Mouse (Mus musculus): ENCODE measurements around the gene Ak8.
A peak's percentile ranks its signal among the peaks of the same experiment; 100 is the strongest.

The Ak8 gene

DNA sequence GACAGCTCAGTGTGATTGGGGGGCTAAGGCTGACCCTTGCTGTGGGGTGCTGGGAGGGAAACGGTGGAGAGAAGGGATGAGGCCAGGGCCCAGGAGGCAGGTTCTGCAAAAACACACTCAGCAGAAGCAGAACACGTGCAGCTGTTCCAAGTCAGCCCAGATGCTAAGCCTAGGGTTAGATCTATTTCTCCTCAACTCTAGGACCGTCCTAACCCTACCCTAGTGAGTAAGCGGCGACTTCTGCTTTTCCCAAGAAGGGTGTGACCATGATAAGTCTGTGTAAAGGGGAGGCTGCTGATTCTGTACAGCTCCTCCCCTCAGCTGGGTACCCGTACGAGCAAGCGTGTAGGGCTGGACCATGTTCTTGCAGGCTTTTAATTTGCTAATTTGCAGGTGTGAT lies 96.3 kb downstream of the Ak8 start:
- no peak for DNase-seq (ENCODE audit: low spot score)

DNA sequence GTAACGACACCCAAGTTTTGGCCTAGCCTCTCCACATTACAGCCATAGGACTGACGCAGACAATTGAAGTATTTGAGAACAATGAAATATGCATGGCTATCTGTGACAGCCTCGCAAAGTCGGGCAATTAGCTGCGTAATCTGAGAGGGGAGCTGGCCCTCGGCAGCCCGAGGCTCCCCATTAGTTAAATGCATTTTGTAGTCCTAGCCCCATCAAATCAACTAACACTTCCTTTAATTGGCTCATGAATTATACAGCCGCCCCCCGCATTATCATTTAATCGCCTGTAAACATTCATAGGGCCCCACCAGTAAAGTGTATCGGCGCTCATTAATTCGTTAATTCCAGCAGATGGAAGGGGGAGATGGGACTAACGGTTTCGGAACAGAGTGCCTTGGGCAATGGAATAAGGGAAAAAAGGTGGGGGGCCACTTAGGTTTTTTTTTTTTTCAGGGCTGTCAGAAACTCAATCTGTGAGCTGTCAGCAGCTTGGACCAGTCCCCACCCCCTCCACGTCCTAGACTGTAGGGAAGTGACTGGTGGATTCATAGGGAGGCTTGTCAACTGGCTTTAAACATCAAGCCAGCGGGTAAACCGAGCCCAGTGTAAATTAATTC lies 97.6 kb downstream of the Ak8 start:
- DNase-seq (ENCODE audit: low spot score) = no peak

DNA sequence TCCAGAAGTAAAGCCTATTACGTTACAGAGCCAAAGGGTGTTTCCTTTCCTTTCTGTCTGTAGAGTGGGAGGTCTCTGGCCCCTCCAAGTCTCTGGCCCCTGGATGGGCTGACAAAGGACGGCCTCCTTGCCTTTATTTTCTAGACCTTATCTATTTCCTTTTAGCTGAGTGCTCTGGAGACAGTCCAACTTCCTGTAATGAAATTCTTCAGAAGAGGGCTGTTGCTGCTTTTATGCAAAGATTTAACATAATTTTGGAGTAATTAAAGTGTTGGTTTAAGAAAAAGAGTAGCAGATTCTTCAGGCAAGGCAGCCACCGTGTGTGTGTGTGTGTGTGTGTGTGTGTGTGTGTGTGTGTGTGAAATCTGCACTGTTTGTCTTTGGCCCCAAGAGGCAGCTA lies 98.4 kb downstream of the Ak8 start:
- DNase-seq (ENCODE audit: low spot score) = no peak

DNA sequence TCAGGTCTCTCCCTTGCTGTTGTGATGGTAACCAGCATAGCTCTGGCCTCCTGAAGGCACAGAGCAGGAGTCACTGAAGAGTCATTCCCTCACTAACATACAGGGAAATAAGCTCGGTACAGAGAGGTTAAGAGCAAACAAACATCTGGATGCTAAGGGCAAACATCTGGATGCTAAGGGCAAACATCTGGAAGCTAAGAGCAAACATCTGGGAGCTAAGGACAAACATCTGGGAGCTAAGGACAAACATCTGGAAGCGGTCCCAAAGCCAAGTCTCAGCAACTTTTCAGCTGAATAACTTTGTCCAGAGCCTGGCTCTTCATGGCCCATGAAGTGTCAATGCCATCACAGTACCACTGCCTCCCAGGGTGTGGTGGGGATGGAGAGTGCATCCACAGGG lies 99.6 kb downstream of the Ak8 start:
- no peak for DNase-seq (ENCODE audit: low spot score)

DNA sequence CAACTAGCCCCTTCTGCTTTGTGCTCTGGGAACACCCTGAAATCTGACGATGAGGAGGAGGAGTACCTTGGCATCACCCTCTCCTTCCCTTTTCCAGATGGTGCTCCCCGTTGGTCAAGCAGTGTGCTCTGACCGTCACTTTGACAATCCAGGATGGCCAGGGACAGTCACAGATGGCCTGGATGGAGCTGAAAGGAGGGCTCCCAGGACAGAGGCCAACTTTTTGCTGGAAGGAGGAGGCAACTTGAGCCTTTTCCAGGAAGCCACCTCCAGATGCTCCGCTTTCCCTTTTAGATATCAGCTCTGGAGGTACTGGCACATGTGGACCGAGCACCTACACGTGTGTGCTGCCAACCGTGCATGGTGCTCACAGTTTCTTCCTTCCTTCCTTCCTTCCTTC lies 103.4 kb downstream of the Ak8 start:
- no peak for DNase-seq (ENCODE audit: low spot score)

DNA sequence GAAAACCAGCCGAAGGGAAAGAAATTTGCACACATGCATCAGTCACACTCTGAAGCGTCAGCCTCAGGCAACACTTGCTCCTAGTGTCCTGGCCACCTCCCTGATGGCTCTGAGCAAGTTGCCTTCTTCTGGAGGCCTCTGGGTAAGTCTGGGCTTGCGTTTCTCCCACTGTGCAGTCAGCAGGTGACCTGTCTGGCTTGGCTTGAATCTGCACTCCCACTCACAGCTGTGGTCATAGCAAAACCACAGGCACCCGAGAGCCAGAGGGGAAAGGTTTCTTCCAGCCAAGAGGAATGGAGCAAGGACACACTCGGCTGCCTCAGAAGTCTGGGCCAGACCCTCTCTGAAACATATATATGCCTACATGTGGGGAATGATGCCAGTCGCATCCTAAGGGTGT lies 108.9 kb downstream of the Ak8 start:
- DNase-seq (ENCODE audit: low spot score) = no peak

DNA sequence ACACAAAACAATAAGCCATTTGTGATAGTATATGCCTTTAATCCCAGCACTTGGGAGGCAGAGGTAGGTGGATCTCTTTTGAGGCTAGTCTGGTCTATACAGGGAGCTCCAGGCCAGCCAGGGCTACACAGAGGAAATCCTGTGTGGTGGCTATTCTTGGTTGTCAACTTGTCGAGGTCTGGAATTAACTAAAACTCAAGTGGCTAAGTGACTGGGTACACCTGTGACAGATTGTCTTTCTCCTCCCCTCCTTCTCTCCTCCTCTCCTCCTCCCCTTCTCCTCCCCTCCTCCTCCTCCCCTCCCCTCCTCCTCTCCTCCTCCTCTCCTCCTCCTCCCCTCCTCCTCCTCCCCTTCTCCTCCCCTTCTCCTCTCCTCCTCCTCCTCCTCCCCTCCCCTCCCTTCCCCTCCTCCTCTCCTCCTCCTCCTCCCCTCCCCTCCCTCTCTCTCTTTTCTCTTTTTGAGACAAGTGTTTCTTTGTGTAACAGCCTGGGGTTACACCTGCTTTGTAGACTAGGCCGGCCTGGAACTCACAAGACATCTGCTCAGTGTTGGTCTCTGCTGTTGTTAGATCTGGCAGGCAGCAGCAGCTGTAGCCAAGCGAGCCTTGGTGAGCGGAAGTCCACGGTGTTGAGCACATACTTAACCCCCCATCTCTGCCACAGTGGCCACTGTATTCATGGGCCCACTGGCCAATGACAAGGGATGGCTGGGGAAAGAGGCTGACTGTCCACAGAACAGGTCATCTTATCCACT lies 110.5 kb downstream of the Ak8 start:
- no peak for DNase-seq (ENCODE audit: low spot score)

DNA sequence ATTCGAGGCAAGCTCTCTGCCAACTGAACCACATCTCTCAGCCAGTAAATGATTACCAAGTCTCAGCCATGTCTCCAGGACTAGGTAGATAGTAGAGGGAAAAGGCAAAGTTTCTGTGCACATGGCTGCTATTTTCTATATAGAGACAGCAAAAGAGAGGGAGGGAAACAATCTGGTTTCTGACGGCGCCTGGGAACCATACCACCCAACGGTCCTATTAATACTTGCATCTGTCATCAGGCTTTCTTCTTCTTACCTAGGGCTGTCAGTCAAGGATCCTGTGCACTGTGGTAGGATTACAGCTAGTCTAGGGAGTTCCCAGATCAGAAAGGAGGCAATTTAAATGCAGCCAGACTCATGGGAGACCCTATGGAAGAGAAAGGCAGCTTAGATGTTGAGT lies 118.9 kb downstream of the Ak8 start:
- DNase-seq (ENCODE audit: low spot score) = no peak

DNA sequence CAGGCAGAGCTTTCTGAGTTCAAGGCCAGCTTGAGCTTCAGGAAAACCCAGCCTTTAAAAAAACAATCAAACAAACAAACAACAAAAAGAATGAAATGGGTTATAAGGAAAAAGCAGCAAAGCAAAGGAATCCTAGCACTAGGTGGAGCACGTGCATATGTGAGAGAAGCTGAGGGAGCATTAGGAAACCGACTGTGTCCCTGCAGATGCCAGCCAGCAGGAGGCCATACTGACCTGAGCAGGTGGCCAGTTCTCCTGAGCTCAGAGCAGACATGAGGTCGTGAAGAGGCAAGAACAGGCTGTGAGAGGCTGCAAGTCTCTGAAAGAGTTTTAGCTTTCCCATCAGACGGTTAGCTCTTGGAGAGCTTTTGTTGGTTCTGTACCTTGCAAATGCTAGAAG lies 129.3 kb downstream of the Ak8 start:
- peak; percentile 22 for DNase-seq (ENCODE audit: low spot score)

DNA sequence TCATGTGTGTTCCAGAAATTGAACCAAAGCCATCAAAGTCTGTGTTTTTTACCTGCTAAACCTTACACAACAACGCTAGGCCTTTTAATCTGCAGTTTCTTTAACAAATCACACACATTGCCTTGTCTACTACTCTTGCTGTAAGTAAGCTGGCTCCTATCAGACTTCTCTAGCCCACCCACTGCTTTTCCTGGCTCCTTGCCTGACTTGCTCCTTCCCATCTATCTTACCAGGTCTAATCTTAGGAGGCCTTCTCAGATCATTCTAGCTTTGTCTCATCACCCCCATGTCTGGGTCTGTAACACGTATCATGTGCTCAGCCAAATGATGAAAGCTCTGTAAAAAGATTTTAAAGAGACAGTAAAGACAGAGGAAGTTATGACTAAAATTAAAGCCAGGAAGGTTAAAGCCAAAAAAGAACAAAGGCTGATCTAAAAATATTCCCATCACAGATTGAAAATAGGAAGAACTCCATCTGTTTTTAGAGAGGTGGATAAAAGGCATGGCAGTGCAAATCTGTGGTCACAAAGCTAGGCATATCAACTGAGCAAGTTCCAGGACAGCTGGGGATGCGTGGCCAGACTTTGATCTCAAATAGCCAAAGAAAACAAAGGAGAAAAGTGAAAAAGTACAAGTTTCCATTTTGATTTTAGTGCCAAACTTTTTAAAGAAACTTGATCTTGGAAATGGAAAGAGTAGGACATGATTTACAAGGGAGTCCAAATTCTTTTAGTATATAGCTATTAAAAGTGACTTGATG lies 136.4 kb downstream of the Ak8 start:
- DNase-seq (ENCODE audit: low spot score) = no peak

DNA sequence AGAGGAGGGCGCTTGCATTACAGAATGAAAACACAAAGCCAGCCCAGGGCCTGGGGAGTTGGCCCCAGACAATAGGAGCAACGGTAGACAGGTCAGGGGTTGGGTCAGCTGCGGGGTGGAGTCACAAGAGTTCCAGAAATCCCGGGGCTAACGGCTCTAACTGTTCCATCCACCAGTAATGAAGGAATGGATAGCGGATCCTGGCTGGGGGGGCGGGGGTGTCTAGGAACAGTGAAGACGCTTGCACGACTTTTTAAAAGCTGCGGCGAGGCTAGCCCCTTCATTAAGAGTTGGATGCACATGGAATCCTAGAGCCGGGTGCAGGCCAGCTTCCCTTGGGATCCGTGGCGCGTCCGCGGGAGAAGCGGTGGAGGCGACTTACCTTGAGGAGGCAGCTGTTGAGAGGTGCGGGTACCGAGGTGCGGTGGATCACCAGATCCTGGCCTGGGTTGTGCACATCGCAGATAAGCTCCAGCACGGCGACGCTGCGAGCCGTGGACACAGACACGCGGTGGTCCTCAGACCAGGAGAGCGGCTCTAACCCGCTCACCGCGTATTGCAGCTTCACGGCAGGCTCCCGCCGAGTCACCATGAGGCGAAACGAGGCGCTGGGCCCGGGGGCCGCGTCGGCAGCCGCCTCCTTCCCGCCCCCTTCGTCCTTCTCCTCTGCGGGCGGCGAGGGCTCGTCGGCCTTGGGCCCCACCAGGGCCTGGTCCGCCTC lies 139.7 kb downstream of the Ak8 start:
- DNase-seq (ENCODE audit: low spot score) = no peak

DNA sequence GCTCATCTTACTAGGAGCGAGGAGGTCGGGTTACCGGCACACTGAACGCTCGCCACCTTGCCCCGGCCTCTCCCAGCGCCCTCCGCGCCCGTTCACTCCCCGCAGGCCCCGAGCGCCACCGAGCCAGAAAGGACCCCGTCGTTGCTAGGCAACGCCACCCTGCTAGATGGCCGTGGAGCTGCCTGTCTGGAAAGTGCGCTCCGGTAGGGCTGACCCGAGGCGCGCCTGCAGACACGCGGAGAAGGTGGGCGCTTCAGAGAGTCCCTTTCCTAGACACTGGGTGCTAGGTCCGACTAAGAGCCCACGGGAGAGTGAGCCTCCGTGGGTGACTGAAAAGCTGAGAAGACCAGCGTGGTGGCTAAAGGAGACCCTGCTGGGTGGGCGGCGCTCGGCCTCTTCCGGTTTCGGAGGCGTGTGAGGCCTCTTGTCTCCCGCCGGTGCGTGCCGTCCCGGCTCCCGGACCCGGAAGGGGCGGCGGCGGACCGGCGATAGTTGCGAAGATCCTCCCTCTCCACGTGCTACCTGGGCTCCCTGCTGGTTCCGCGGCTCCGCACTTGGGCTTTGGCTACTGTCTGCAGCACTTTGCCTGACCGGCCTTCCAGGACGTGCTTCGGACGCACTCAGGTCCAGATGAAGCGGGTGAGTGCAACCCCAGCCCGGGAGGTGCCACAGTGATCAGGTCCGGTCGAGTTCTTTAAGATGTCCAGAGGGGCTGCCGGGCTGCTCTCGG lies 140.4 kb downstream of the Ak8 start, which contains the start of the genes Gtf3c4 and Ddx31:
Gene Gtf3c4, minus strand, starts transcription at position 139 of the 730 bp plus-strand sequence.
Gene Ddx31, plus strand, starts transcription at position 185 of the 730 bp plus-strand sequence.
- peak; percentile 94 for DNase-seq (ENCODE audit: low spot score)

DNA sequence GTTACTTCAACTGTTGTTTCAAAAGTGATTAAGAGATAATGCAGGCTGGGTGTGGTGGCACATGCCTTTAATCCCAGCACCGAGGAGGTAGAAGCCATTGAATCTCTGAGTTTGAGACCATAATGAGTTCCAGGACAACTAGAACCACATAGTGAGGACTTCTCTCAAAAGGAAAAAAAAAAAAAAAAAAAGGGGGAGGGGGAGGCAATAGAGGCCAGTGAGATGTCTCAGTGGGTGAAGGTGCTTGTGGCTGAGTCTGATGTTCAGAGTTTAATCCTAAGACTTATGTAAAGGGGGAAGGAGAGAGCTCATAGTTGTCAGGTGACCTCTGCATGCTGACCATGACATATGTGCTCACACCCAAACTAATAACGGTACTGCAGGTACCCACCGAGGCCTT lies 142.1 kb downstream of the Ak8 start:
- no peak for DNase-seq (ENCODE audit: low spot score)

DNA sequence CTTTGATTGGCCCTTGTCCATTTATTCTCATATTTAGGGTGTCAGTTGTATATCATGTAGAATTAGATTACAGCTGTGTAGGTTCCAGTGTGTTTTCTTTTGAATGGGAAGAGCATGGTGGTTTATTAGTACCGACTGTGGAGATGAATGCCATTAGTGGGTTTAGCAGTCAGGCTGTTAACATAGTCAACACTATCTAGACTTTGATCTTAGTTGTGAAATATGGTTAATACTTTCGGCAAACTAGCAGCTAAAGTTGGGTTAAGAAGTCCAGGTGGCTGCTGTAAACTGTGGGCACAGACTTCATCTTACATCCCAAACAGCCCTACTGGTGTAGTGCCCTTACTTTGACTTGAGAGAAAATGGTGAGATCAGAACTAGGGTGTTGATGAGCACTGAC lies 148.9 kb downstream of the Ak8 start:
- DNase-seq (ENCODE audit: low spot score) = no peak

DNA sequence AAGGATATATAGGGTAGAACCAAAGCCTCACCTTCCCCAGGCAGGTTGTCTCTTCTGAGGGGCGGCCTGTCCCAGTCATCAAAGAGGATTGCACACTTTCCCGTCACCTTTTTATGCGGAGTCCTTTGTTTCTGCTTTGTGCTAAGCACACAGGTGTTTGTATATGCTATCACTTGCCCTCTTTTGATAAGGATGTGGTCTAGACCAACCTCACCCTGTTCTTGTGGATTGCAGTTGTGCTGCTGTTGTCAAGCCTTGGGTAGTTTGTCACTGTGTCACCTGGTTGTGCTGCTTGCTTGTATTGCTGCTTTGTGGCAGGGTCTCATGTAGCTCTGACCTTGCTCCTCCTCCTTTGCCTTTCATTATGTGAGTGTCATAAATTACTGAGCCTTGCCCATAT lies 152.6 kb downstream of the Ak8 start:
- no peak for DNase-seq (ENCODE audit: low spot score)

DNA sequence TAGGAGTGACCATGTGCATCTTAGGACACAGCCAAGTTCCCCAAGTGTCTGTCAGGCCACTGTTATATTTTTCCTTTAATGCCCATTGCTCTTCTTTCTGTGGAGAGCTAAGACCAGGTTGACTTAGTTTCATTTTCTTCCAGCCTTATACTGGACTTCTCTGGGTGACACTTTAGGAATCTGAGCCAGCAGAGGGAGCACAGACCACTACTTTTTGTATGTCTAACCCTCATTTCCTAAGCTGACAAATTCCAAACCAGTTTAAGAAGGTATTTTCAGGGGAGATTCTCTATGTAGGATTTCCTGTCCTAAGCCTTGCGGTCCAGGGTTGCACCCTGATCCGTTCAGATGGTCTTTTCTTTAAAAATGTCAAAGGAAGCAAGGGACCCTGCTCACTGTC lies 155.8 kb downstream of the Ak8 start:
- DNase-seq (ENCODE audit: low spot score) = no peak

DNA sequence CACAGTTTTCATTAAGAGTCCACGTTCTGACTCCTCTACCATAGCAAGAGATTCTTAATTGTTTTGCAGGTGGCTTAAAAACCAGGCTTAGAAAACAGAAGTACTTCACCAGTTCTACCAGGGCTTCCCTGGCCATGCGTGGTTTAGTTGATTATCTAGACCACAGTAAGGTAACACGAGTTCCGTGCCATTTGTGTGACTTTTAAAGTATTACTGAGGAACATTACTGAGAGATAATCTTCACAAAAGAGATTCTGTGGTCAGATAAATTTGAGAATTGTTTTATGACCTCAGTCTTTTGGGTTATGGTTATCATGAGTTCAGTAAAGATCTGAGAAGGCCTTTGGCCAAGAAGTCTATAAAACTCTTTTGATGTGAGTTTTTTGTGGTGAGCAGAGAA lies 159.3 kb downstream of the Ak8 start:
- DNase-seq (ENCODE audit: low spot score) = no peak

DNA sequence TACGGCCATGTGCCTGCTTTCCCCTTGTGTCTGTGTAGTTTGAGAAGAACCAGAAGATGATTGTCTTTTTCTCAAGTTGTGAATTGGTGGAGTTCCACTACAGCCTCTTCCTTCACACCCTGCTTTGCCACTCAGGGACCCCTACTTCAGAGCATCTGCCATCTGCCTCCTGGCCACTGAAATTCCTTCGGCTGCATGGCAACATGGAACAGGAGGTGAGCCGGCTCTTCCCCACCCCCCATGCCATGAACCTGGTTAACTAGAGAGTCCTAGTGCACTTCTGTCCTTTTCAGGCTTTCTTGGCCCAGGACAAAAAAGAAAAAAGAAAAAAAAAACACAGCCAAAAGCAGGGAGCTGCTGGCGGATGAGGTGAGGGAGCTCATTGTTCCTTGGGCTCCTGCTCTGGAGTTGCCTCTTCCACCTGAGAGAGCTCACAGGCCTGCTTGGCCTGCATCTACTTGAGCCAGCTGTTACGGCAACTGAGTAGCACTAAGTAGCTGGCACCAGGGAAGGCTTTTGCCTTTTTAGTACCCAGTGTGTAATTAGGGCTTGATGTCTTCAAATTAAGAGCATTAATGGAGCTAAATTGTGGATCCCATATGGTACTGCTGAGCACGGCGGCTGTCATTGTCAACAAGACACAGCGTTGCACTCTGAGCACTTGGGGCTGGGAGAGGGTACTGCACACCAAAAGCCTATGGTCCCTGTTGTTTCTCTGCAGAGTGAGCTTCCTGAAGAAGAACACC lies 160.9 kb downstream of the Ak8 start:
- DNase-seq (ENCODE audit: low spot score) = no peak

Data from urinary bladder, postnatal 14 days (tissue).